Mouse (Mus musculus) lung, adult 2 months (tissue): ENCODE results near the gene Kctd18. TPM values are rescaled to one million over a fixed set of nuclear protein-coding genes. Genes with fewer than 3 reads are reported as not detected.
"Not testable (repeated sequence)": the region's sequence is repeated elsewhere in the genome, so short reads cannot be mapped to it uniquely, and the experiment has no call there.

Experiments used
- DNase-seq: peaks from one replicate; pipeline ENCODE4 v3.0.0; 2022
- H3K4me1 ChIP-seq: fragments of 200-500 bp; 2 replicates; pipeline ENCODE4 v1.6.1; 2011; ENCODE audit warnings: low read length; ENCODE audit not compliant: control insufficient read depth, insufficient read depth
- H3K4me3 ChIP-seq: fragments of 200-500 bp; replicated peaks from 2 replicates; pipeline ENCODE3; 2011; ENCODE audit warnings: low read depth, mild to moderate bottlenecking, control low read depth, low read length; ENCODE audit errors: extremely low read depth
- CTCF ChIP-seq: fragments of 200-500 bp; IDR thresholded peaks from 2 replicates; pipeline ENCODE4 v1.5.1; 2011; ENCODE audit warnings: mild to moderate bottlenecking, low read length, control low read depth; ENCODE audit not compliant: insufficient read depth
- POLR2A ChIP-seq: fragments of 200-500 bp; IDR thresholded peaks from 2 replicates; pipeline ENCODE4 v1.6.1; 2011; ENCODE audit warnings: low read depth, mild to moderate bottlenecking, control low read depth, low read length, borderline replicate concordance; ENCODE audit errors: extremely low read depth
- WGBS: fragments of 180-500 bp; shearing (Covaris S2); methylation state at CpG from one replicate; pipeline ENCODE4 v1.1.7; 2018; 5-methylcytosine and 5-hydroxymethylcytosine counted together
- polyA plus RNA-seq: library from polyadenylated mRNA; depleted of rRNA; stranded (reverse); fragments of >200 nt; gene quantifications from 2 replicates; pipeline ENCODE4 v1.2.3, GENCODE M21; 2012

The Kctd18 gene
- polyA plus RNA-seq, 1 experiment: 9.7 TPM

GRCm38 (mm10) chr1:58045546-58045945 is 26.8 kb upstream of the Kctd18 start:
- DNase-seq: no peak
- TF ChIP-seq POLR2A: no peak
- no peak for TF ChIP-seq CTCF
- 76% methylated on average over 5 of the region's 5 CpGs for WGBS
- Histone ChIP-seq H3K4me3 (no peak overlapping the region), H3K4me1 (no peaks in the 10 kb centered on the region)

GRCm38 (mm10) chr1:58045076-58045475 is 26.3 kb upstream of the Kctd18 start:
- Histone ChIP-seq H3K4me1 (no peaks in the 10 kb centered on the region), H3K4me3 (no peak overlapping the region)
- DNase-seq: no peak
- WGBS: 55% methylated on average over 3 of the region's 3 CpGs
- TF ChIP-seq POLR2A (no peak), CTCF (no peak)

- DNase-seq, H3K4me3 ChIP-seq, H3K4me1 ChIP-seq: not testable (repeated sequence)
- 92% methylated on average over 9 of the region's 9 CpGs for WGBS
These were observed 18.6 kb upstream of the Kctd18 start for GRCm38 (mm10) chr1:58037306-58037705.

GRCm38 (mm10) chr1:58031160-58031769 is 12.5 kb upstream of the Kctd18 start:
- H3K4me3 ChIP-seq: peak overlapping the region; percentile 44
- WGBS: 46% methylated on average over 10 of the region's 10 CpGs

GRCm38 (mm10) chr1:58030156-58030871 is 11.6 kb upstream of the Kctd18 start:
- WGBS: 19% methylated on average over 13 of the region's 13 CpGs
- Histone ChIP-seq H3K4me1 (peaks cover 2% of the 10 kb centered on the region; the same call in 1 of the 2 replicates), H3K4me3 (peak overlapping the region; percentile 64)
- TF ChIP-seq CTCF (no peak), POLR2A (peak; percentile 28; the same call in 1 of the 2 replicates)
- peak; percentile 57 for DNase-seq

More at GRCm38 (mm10) chr1:58031160-58031769, 12.5 kb upstream of the Kctd18 start:
- DNase-seq: peak; percentile 56
- peaks cover 2% of the 10 kb centered on the region; the same call in 1 of the 2 replicates for H3K4me1 ChIP-seq
- TF ChIP-seq CTCF (peak; percentile 83), POLR2A (no peak)

- Histone ChIP-seq H3K4me1 (peaks cover 2% of the 10 kb centered on the region; the same call in 1 of the 2 replicates), H3K4me3 (peak within 1 kb of the TSS; percentile 64)
- 2% methylated on average over 12 of the region's 12 CpGs for WGBS
- TF ChIP-seq POLR2A (peak; percentile 82; the same call in 1 of the 2 replicates), CTCF (no peak)
- DNase-seq: peak; percentile 71
These were observed 10.9 kb upstream of the Kctd18 start, which contains the start of gene Aox1 for GRCm38 (mm10) chr1:58029636-58030117. TSS of gene Aox1 (plus strand) at chr1:58029931.

- 77% methylated on average over 7 of the region's 7 CpGs for WGBS
- no peak for DNase-seq
- Histone ChIP-seq H3K4me3 (no peak overlapping the region), H3K4me1 (peaks cover 2% of the 10 kb centered on the region; the same call in 1 of the 2 replicates)
- no peak for TF ChIP-seq CTCF
- no peak for TF ChIP-seq POLR2A
These were observed 9.0 kb upstream of the Kctd18 start for GRCm38 (mm10) chr1:58027707-58028106.

- H3K4me3 ChIP-seq, H3K4me1 ChIP-seq, DNase-seq: not testable (repeated sequence)
- 95% methylated on average over 6 of the region's 7 CpGs for WGBS
These were observed 12.4 kb downstream of the Kctd18 start for GRCm38 (mm10) chr1:58006388-58006787.

GRCm38 (mm10) chr1:57998146-57998545 is 20.6 kb downstream of the Kctd18 start:
- DNase-seq: no peak
- Histone ChIP-seq H3K4me3 (no peak overlapping the region), H3K4me1 (no peaks in the 10 kb centered on the region; the same call in 1 of the 2 replicates)
- 61% methylated on average over 3 of the region's 3 CpGs for WGBS
- TF ChIP-seq POLR2A: no peak
- no peak for TF ChIP-seq CTCF
